Mouse (Mus musculus) hindbrain, embryonic 13.5 days (tissue): ENCODE measurements around the gene Fzd5. TPM values are rescaled to one million over a fixed set of nuclear protein-coding genes. Genes with fewer than 3 reads are reported as not detected.

Experiments
- ATAC-seq: fragments of 200-750 bp; cut with Nextera tagmentation; 2 replicates; pipeline ENCODE4 v1.8.0; 2017; ENCODE audit warnings: moderate TSS enrichment; ENCODE audit not compliant: low FRiP score
- H3K27ac ChIP-seq: fragments of 300-500 bp; sonication (generic); 2 replicates; pipeline ENCODE4 v1.5.1; 2015; ENCODE audit warnings: inconsistent platforms, mild to moderate bottlenecking, moderate library complexity
- H3K27me3 ChIP-seq: fragments of 300-500 bp; sonication (generic); 2 replicates; pipeline ENCODE4 v1.6.1; 2015; ENCODE audit warnings: mild to moderate bottlenecking, inconsistent platforms
- H3K36me3 ChIP-seq: fragments of 300-500 bp; sonication (generic); 2 replicates; pipeline ENCODE4 v1.6.1; 2015; ENCODE audit warnings: mild to moderate bottlenecking, inconsistent platforms
- H3K4me1 ChIP-seq: fragments of 300-500 bp; sonication (generic); replicated peaks from 2 replicates; pipeline ENCODE4 v1.6.1; 2015; ENCODE audit warnings: inconsistent platforms
- H3K4me2 ChIP-seq: fragments of 300-500 bp; sonication (generic); 2 replicates; pipeline ENCODE4 v1.6.1; 2015; ENCODE audit warnings: inconsistent platforms, mild to moderate bottlenecking, moderate library complexity
- H3K4me3 ChIP-seq: fragments of 300-500 bp; sonication (generic); 2 replicates; pipeline ENCODE4 v1.5.1; 2015; ENCODE audit warnings: mild to moderate bottlenecking, inconsistent platforms
- H3K9ac ChIP-seq: fragments of 300-500 bp; sonication (generic); 2 replicates; pipeline ENCODE4 v1.6.1; 2015; ENCODE audit warnings: mild to moderate bottlenecking, inconsistent platforms
- H3K9me3 ChIP-seq: fragments of 300-500 bp; sonication (generic); 2 replicates; pipeline ENCODE4 v1.6.1; 2016; ENCODE audit warnings: inconsistent platforms
- WGBS: fragments of 180-500 bp; shearing (Covaris S2); methylation state at CpG from one replicate; pipeline ENCODE4 v1.1.7; 2015; 5-methylcytosine and 5-hydroxymethylcytosine counted together
- polyA plus RNA-seq: library from polyadenylated mRNA; unstranded; fragments of >200 nt; fragmentation: Nextera tagmentation; extraction: Ambion mirVana; gene quantifications from 2 replicates; pipeline ENCODE4 v1.2.1, GENCODE M21; 2015

The Fzd5 gene
- polyA plus RNA-seq, 1 experiment from 2014 or later = 0.21 TPM

GRCm38 (mm10) chr1:64691581-64691980 lies 46.0 kb downstream of the Fzd5 start:
- Histone ChIP-seq H3K36me3 (no peaks in the 10 kb centered on the region), H3K4me1 (peaks cover 39% of the 10 kb centered on the region), H3K4me3 (peak overlapping the region; percentile 93), H3K27me3 (no peaks in the 10 kb centered on the region), H3K4me2 (peak overlapping the region; percentile 73), H3K9me3 (no peaks in the 10 kb centered on the region), H3K9ac (peak overlapping the region; percentile 89), H3K27ac (peak overlapping the region; percentile 85; the same call in 1 of the 2 replicates)
- WGBS = 4% methylated on average over 9 of the region's 9 CpGs
- ATAC-seq = no peak

GRCm38 (mm10) chr1:64691121-64691551 lies 46.4 kb downstream of the Fzd5 start:
- Histone ChIP-seq H3K4me2 (peak overlapping the region; percentile 73), H3K27me3 (no peaks in the 10 kb centered on the region), H3K4me1 (peaks cover 39% of the 10 kb centered on the region), H3K4me3 (peak overlapping the region; percentile 93), H3K27ac (peak overlapping the region; percentile 85), H3K9ac (peak overlapping the region; percentile 89), H3K36me3 (no peaks in the 10 kb centered on the region), H3K9me3 (no peaks in the 10 kb centered on the region)
- under 1% methylated on average over 49 of the region's 55 CpGs for WGBS
- peak; percentile 9; the same call in 1 of the 2 replicates for ATAC-seq

DNA sequence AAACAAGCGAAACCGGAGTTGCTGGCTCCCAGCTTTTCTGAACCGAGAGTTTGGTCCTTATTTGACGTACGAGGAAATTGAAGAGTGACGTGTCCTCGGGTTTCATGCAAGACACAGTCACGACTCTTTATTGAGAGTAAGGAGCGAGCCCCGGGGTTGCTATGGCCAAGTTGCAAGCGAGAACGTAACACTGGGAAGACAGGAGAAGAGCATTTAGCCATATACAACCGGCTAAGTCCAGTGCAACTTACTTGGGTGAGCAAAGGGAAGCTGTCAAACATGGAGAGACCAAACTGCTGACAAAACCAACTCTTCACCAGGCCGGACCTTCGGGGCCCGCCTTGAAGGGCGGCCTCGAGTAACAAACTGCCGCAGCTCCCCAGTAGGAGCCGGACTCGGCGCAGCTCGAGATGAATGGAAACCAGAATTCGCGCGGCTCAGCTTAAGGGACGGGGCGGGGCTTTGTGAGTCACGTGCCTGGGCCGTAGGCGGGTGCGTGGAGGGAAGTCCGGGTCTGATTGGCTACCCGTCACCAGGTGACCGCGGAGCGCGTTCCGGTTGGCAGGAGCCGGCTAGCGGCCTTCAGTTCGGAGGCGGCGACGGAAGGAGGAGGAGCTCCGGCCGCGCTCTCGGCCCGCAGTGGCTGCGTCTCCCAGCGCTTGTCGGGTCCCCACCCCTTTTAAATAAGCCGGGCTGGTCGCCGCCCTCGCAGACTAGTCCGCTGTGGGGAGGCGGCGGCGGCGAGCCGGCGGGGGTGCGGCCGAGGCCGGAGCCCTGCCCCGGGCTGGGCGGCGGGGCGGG lies 47.1 kb downstream of the Fzd5 start, which contains the start of gene Ccnyl1:
Gene Ccnyl1 (plus strand): TSS at position 243 of the 801 bp plus-strand sequence.
- Histone ChIP-seq H3K4me1 (peaks cover 39% of the 10 kb centered on the region), H3K27me3 (no peaks in the 10 kb centered on the region), H3K9me3 (no peaks in the 10 kb centered on the region), H3K4me3 (peak within 1 kb of the TSS; percentile 93), H3K9ac (peak within 1 kb of the TSS; percentile 89), H3K4me2 (peak within 1 kb of the TSS; percentile 76), H3K36me3 (no peaks in the 10 kb centered on the region), H3K27ac (peak within 1 kb of the TSS; percentile 85)
- WGBS = under 1% methylated on average over 53 of the region's 71 CpGs
- peak; percentile 99 for ATAC-seq

DNA sequence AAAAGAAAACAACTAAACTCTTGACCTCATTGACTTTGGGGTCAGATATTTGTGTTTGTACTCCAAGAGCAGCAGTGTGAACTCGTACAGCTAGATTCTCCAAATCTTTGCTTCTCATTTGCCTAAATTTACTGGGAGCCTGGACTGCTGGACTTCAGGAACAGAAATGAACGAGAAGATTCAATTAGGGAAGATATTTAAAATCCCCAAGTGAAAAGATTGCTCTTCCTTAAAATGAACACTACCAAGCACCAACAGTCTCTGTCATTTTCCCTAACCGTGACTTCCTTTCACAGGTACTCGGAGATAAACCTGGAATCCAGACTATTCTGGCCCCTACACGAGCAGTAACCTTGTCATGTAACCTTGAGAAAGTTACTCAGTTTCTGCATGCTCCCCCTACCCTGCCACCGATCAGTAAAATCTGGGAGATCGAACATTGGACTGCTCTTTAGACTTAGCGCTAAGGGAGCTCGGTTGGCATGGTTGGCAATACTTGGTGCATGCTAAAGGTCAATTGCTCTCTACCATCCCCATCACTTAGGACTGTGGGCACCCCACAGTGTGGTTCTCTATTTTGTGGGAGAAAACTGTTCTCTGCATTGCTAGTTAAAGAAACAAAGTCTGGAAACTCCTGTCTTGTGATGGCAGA lies 47.9 kb downstream of the Fzd5 start:
- H3K36me3 ChIP-seq = no peaks in the 10 kb centered on the region
- ATAC-seq = no peak
- peak overlapping the region; percentile 93 for H3K4me3 ChIP-seq
- H3K4me2 ChIP-seq = peak overlapping the region; percentile 76
- no peak overlapping the region for H3K27ac ChIP-seq
- 30% methylated on average over 9 of the region's 9 CpGs for WGBS
- peaks cover 33% of the 10 kb centered on the region for H3K4me1 ChIP-seq
- H3K27me3 ChIP-seq = no peaks in the 10 kb centered on the region
- H3K9ac ChIP-seq = peak overlapping the region; percentile 61
- H3K9me3 ChIP-seq = no peaks in the 10 kb centered on the region

- H3K27me3 ChIP-seq = no peaks in the 10 kb centered on the region
- no peak overlapping the region for H3K4me3 ChIP-seq
- H3K4me2 ChIP-seq = no peak overlapping the region
- no peaks in the 10 kb centered on the region for H3K9me3 ChIP-seq
- 91% methylated on average over 4 of the region's 4 CpGs for WGBS
- no peak overlapping the region for H3K9ac ChIP-seq
- H3K27ac ChIP-seq = no peak overlapping the region
- H3K36me3 ChIP-seq = no peaks in the 10 kb centered on the region
- no peak for ATAC-seq
- peaks cover 24% of the 10 kb centered on the region for H3K4me1 ChIP-seq
Measured at GRCm38 (mm10) chr1:64688046-64688445, 49.5 kb downstream of the Fzd5 start.

DNA sequence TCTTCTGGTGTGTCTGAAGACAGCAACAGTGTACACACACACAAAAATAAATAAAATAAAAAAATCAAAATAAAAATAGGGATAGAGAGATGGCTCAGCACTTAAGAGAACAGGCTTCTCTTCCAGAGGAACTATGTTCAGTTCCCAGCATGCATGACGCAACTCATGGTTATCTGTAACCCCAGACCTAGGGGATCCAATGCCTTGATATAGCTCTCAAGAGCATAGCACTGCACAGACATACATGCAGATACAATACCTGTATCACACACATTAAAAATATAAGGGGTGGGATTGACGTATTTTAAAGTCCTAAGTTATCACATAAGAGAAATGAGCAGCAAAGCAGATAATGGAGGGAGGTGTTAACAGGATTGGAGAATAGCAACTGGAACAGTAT lies 53.1 kb downstream of the Fzd5 start:
- H3K4me1 ChIP-seq = peaks cover under 1% of the 10 kb centered on the region; the same call in 1 of the 2 replicates
- no peak overlapping the region for H3K4me3 ChIP-seq
- ATAC-seq = no peak
- no peaks in the 10 kb centered on the region for H3K36me3 ChIP-seq
- 95% methylated on average over 2 of the region's 2 CpGs for WGBS
- no peak overlapping the region for H3K9ac ChIP-seq
- H3K9me3 ChIP-seq = no peaks in the 10 kb centered on the region
- H3K4me2 ChIP-seq = no peak overlapping the region
- no peaks in the 10 kb centered on the region for H3K27me3 ChIP-seq
- no peak overlapping the region for H3K27ac ChIP-seq

- Histone ChIP-seq H3K4me3 (no peak overlapping the region), H3K27ac (no peak overlapping the region), H3K4me2 (no peak overlapping the region), H3K36me3 (no peaks in the 10 kb centered on the region), H3K9ac (no peak overlapping the region), H3K9me3 (no peaks in the 10 kb centered on the region), H3K4me1 (no peaks in the 10 kb centered on the region), H3K27me3 (no peaks in the 10 kb centered on the region)
- 95% methylated on average over 3 of the region's 3 CpGs for WGBS
- ATAC-seq = no peak
Measured at GRCm38 (mm10) chr1:64683039-64683438, 54.5 kb downstream of the Fzd5 start.

DNA sequence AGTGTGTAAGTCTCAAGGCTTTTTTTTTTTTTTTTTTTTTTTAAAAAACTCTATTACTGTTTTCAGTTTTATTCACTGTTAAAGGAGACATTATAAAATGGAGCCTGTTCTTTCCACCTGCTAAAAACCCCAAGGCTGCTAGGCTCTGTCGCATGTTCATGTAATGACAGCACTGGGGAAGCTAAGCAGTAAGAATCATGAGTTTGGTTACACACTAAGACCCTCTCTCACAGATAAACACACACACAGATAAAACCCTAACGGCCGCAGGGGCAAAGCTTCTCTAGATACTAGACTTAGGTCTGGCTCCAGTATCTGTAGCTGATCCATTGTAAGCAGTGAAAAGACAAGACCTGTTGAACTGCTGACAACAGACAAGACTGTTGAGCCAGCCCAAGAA lies 56.1 kb downstream of the Fzd5 start:
- no peaks in the 10 kb centered on the region for H3K27me3 ChIP-seq
- 95% methylated on average over 3 of the region's 3 CpGs for WGBS
- no peaks in the 10 kb centered on the region for H3K36me3 ChIP-seq
- no peaks in the 10 kb centered on the region for H3K9me3 ChIP-seq
- H3K4me1 ChIP-seq = no peaks in the 10 kb centered on the region
- no peak overlapping the region for H3K4me3 ChIP-seq
- no peak overlapping the region for H3K9ac ChIP-seq
- no peak overlapping the region for H3K27ac ChIP-seq
- ATAC-seq = no peak
- no peak overlapping the region for H3K4me2 ChIP-seq

Other genes starting within 250 kb of the Fzd5 start
- gene Creb1, start 205.1 kb downstream of the Fzd5 start, polyA plus RNA-seq = 35.5 and 35.9 TPM in 2 replicates
- 19.5 and 21.0 TPM in 2 replicates for gene Mettl21a, start 120.5 kb downstream of the Fzd5 start, polyA plus RNA-seq
- 5.0 and 5.3 TPM in 2 replicates for gene Ccnyl1, start 47.3 kb downstream of the Fzd5 start, polyA plus RNA-seq
- 10.9 and 11.1 TPM in 2 replicates for gene Plekhm3, start 219.1 kb upstream of the Fzd5 start, polyA plus RNA-seq